20 mouse cellular contexts compared by ENCODE assay signal in genomic region chr17:87132258-87132657, GRCm38 (mm10). TPM values are rescaled to one million over a fixed set of nuclear protein-coding genes. Genes with fewer than 3 reads are reported as not detected.
DNase-seq lines count a peak whose midpoint lies in the region; ATAC-seq and TF ChIP-seq lines count a peak whose summit lies in the region.
"Had no signal": no experiment of that assay in that cellular context is flagged by ENCODE, and none has a peak within 500 bp of the region (broad histone marks: within the 10 kb centered on the region; RNA-seq: fewer than 3 reads in every experiment).

No protein-coding gene starts in this region.

- no peaks in the 10 kb centered on the region for H3K27me3 ChIP-seq in midbrain, embryonic 11.5 days (ENCODE audit: control insufficient read depth, insufficient read depth, low read length)
- H3K27me3 ChIP-seq in midbrain, embryonic 15.5 days (replicated peaks): no peaks in the 10 kb centered on the region
- no peaks in the 10 kb centered on the region for H3K27me3 ChIP-seq in forebrain, embryonic 13.5 days
- H3K27me3 ChIP-seq in forebrain, postnatal 0 days (ENCODE audit: insufficient read depth, low read length): no peaks in the 10 kb centered on the region
- H3K27me3 ChIP-seq: embryonic facial prominence, embryonic 15.5 days; heart, embryonic 13.5 days; intestine, embryonic 15.5 days had no signal

- no peak overlapping the region for H3K9ac ChIP-seq in midbrain, embryonic 11.5 days (ENCODE audit: low read length)
- no peak overlapping the region for H3K9ac ChIP-seq in midbrain, embryonic 15.5 days
- H3K9ac ChIP-seq in forebrain, embryonic 13.5 days: no peak overlapping the region
- no peak overlapping the region for H3K9ac ChIP-seq in forebrain, postnatal 0 days
- H3K9ac ChIP-seq: embryonic facial prominence, embryonic 15.5 days; heart, embryonic 13.5 days; intestine, embryonic 15.5 days had no signal

- no peaks in the 10 kb centered on the region for H3K4me1 ChIP-seq in midbrain, embryonic 11.5 days (ENCODE audit: control insufficient read depth, insufficient read depth, low read length)
- H3K4me1 ChIP-seq in midbrain, embryonic 15.5 days: no peaks in the 10 kb centered on the region
- H3K4me1 ChIP-seq in forebrain, embryonic 13.5 days: peaks cover 4% of the 10 kb centered on the region; the same call in 1 of the 2 replicates
- no peaks in the 10 kb centered on the region for H3K4me1 ChIP-seq in forebrain, postnatal 0 days (ENCODE audit: insufficient read depth)
- H3K4me1 ChIP-seq: intestine, embryonic 15.5 days had no signal

- no peak overlapping the region for H3K4me3 ChIP-seq in midbrain, embryonic 11.5 days (ENCODE audit: low read depth, low read length)
- no peak overlapping the region for H3K4me3 ChIP-seq in midbrain, embryonic 15.5 days
- no peak overlapping the region for H3K4me3 ChIP-seq in forebrain, embryonic 13.5 days
- H3K4me3 ChIP-seq in forebrain, postnatal 0 days (ENCODE audit: low read depth, low read length): no peak overlapping the region
- H3K4me3 ChIP-seq: embryonic facial prominence, embryonic 15.5 days; erythroblast, embryonic 14.5 days; gastrocnemius, adult 2 months; heart, embryonic 13.5 days; intestine, embryonic 15.5 days had no signal

- no peak overlapping the region for H3K27ac ChIP-seq in midbrain, embryonic 11.5 days (ENCODE audit: low read depth, low read length)
- H3K27ac ChIP-seq in midbrain, embryonic 15.5 days: no peak overlapping the region
- H3K27ac ChIP-seq in forebrain, embryonic 13.5 days: no peak overlapping the region
- H3K27ac ChIP-seq in forebrain, postnatal 0 days (ENCODE audit: low read depth, low read length): no peak overlapping the region
- H3K27ac ChIP-seq: embryonic facial prominence, embryonic 15.5 days; gastrocnemius, adult 2 months; heart, embryonic 13.5 days; hindbrain, postnatal 0 days; intestine, embryonic 15.5 days had no signal

- TF ChIP-seq CTCF in forebrain, postnatal 0 days (IDR thresholded peaks at IDR 0.05; ENCODE audit: low read depth): no peak

- ATAC-seq in midbrain, embryonic 11.5 days (ENCODE audit: low FRiP score): 0 out of 2 replicates have a peak, but pooled peaks have one; percentile 7
- no peak for ATAC-seq in midbrain, embryonic 15.5 days (replicated peaks)
- peak; percentile 78; the same call in 1 of the 2 replicates for ATAC-seq in forebrain, embryonic 13.5 days
- ATAC-seq in forebrain, postnatal 0 days: peak; percentile 29; the same call in 1 of the 2 replicates
- no peak for ATAC-seq in inflammation-experienced regulatory T-cells, adult 6 months
- ATAC-seq: hindbrain, postnatal 0 days; intestine, embryonic 15.5 days had no signal

- no peak overlapping the region for H3K4me2 ChIP-seq in midbrain, embryonic 11.5 days
- H3K4me2 ChIP-seq in midbrain, embryonic 15.5 days: no peak overlapping the region
- H3K4me2 ChIP-seq in forebrain, embryonic 13.5 days: no peak overlapping the region
- no peak overlapping the region for H3K4me2 ChIP-seq in forebrain, postnatal 0 days (ENCODE audit: low read depth)
- H3K4me2 ChIP-seq: embryonic facial prominence, embryonic 15.5 days; heart, embryonic 13.5 days; intestine, embryonic 15.5 days had no signal

- peaks cover 6% of the 10 kb centered on the region for H3K36me3 ChIP-seq in midbrain, embryonic 11.5 days (ENCODE audit: control insufficient read depth, insufficient read depth, low read length)
- peaks cover 16% of the 10 kb centered on the region for H3K36me3 ChIP-seq in midbrain, embryonic 15.5 days (replicated peaks)
- peaks cover 17% of the 10 kb centered on the region for H3K36me3 ChIP-seq in forebrain, embryonic 13.5 days (ENCODE audit: poor library complexity, severe bottlenecking)
- H3K36me3 ChIP-seq in forebrain, postnatal 0 days (ENCODE audit: insufficient read depth): peaks cover 15% of the 10 kb centered on the region

- 87% methylated on average over 4 of the region's 4 CpGs for WGBS in midbrain, embryonic 11.5 days
- 66% methylated on average over 4 of the region's 4 CpGs for WGBS in midbrain, embryonic 15.5 days
- 54% methylated on average over 4 of the region's 4 CpGs for WGBS in forebrain, embryonic 13.5 days
- 40% methylated on average over 4 of the region's 4 CpGs for WGBS in forebrain, postnatal 0 days

- no peak for DNase-seq in midbrain, embryonic 11.5 days (ENCODE audit: low spot score, missing footprints)
- DNase-seq in testis, postnatal 14 days (ENCODE audit: low spot score): peak; percentile 22
- no peak for DNase-seq in testis, postnatal 10 days (ENCODE audit: low spot score)
- no peak for DNase-seq in forebrain, postnatal 0 days
- DNase-seq in adrenal gland, postnatal 25 days: no peak
- DNase-seq: adrenal gland, adult 2 months; cerebellum, adult 11-12 months; cerebellum, adult 9-10 months; cerebellum, postnatal 25 days; gastrocnemius, adult 2 months; gastrocnemius, postnatal 25 days; heart, postnatal 36 days had no signal

- no peaks in the 10 kb centered on the region for H3K9me3 ChIP-seq in midbrain, embryonic 11.5 days (ENCODE audit: control insufficient read depth, low read length)
- H3K9me3 ChIP-seq in midbrain, embryonic 15.5 days: no peaks in the 10 kb centered on the region
- H3K9me3 ChIP-seq in forebrain, embryonic 13.5 days (replicated peaks): no peaks in the 10 kb centered on the region
- no peaks in the 10 kb centered on the region for H3K9me3 ChIP-seq in forebrain, postnatal 0 days (ENCODE audit: low read length)
- H3K9me3 ChIP-seq: embryonic facial prominence, embryonic 15.5 days; heart, embryonic 13.5 days; intestine, embryonic 15.5 days had no signal

RNA-seq across cellular contexts. Expression of gene Socs5, which starts 24.8 kb away (rescaled TPM):
- 13.0 and 15.5 TPM in 2 replicates for polyA plus RNA-seq in midbrain, embryonic 11.5 days (2014; fragmentation: Nextera tagmentation; extraction: Ambion mirVana)
- 14.8 and 16.2 TPM in 2 replicates for polyA plus RNA-seq in midbrain, embryonic 15.5 days (2015; fragmentation: Nextera tagmentation; extraction: Ambion mirVana)
- 7.5 and 8.2 TPM in 2 replicates for polyA plus RNA-seq in forebrain, embryonic 13.5 days (2015; fragmentation: Nextera tagmentation; extraction: Ambion mirVana)
- total RNA-seq in forebrain, postnatal 0 days (2014; rRNA removed): 17.0 and 20.2 TPM in 2 replicates
- 9.0 and 11.8 TPM in 2 replicates for polyA plus RNA-seq in forebrain, postnatal 0 days (2015; fragmentation: Nextera tagmentation; extraction: Ambion mirVana)
- 82.7 and 83.4 TPM in 2 replicates for total RNA-seq in adrenal gland, postnatal 25 days (2021)
- 10 to 100 TPM in 1 of 3 experiments, 1 to 10 TPM in 2; 4.7 to 10.5 (median 8.6) TPM for polyA plus RNA-seq in inflammation-experienced regulatory T-cells, adult 6 months (2017; shearing (Covaris generic))

Comparison
In these comparisons a context has a peak if more than half of its experiments do, and no peak if none do; other contexts are left out.
1. ATAC-seq: peak in midbrain, embryonic 11.5 days (single experiment), forebrain, embryonic 13.5 days (single experiment) and forebrain, postnatal 0 days (single experiment); none in midbrain, embryonic 15.5 days (single experiment) and inflammation-experienced regulatory T-cells, adult 6 months (single experiment).